Mouse (Mus musculus) induced T-regulatory cell, adult 2 months (primary cell): Measurements from ENCODE around the gene Tex10.
A peak's percentile ranks its signal among the peaks of the same experiment; 100 is the strongest.

Source experiments
- DNase-seq: peaks from one replicate; pipeline ENCODE4 v3.0.0-alpha.2; 2012; ENCODE audit warnings: low read depth

Gene Tex10

GRCm38 (mm10) chr4:48472792-48473650 is at the start of gene Tex10:
TSS of gene Tex10 (minus strand) at chr4:48473459.
- peak; percentile 94 for DNase-seq

GRCm38 (mm10) chr4:48510861-48511260 is 37.6 kb upstream of the Tex10 start:
- DNase-seq = no peak

- no peak for DNase-seq
Measured at GRCm38 (mm10) chr4:48492510-48492909, 19.3 kb upstream of the Tex10 start.

GRCm38 (mm10) chr4:48491290-48491743 is 18.1 kb upstream of the Tex10 start:
- no peak for DNase-seq

- no peak for DNase-seq
Measured at GRCm38 (mm10) chr4:48488916-48489315, 15.7 kb upstream of the Tex10 start.

GRCm38 (mm10) chr4:48481287-48481686 is 8.0 kb upstream of the Tex10 start:
- DNase-seq = no peak

- DNase-seq = no peak
Measured at GRCm38 (mm10) chr4:48473651-48474011, 372 bp upstream of the Tex10 start.

- DNase-seq = peak; percentile 51
Measured at GRCm38 (mm10) chr4:48472052-48472791, 1.0 kb downstream of the Tex10 start.

- peak; percentile 48 for DNase-seq
Measured at GRCm38 (mm10) chr4:48470977-48471376, 2.3 kb downstream of the Tex10 start.

- DNase-seq = no peak
Measured at GRCm38 (mm10) chr4:48461060-48461459, 12.2 kb downstream of the Tex10 start.

GRCm38 (mm10) chr4:48458436-48458835 is 14.8 kb downstream of the Tex10 start:
- no peak for DNase-seq

- no peak for DNase-seq
Measured at GRCm38 (mm10) chr4:48454106-48454773, 19.0 kb downstream of the Tex10 start.

GRCm38 (mm10) chr4:48428054-48428453 is 45.2 kb downstream of the Tex10 start:
- DNase-seq = no peak

- no peak for DNase-seq
Measured at GRCm38 (mm10) chr4:48427413-48427812, 45.8 kb downstream of the Tex10 start.

- no peak for DNase-seq
Measured at GRCm38 (mm10) chr4:48423738-48424137, 49.5 kb downstream of the Tex10 start.

- DNase-seq = no peak
Measured at GRCm38 (mm10) chr4:48422633-48423032, 50.6 kb downstream of the Tex10 start.

GRCm38 (mm10) chr4:48418831-48419468 is 54.3 kb downstream of the Tex10 start:
- no peak for DNase-seq

- DNase-seq = no peak
Measured at GRCm38 (mm10) chr4:48415838-48416335, 57.4 kb downstream of the Tex10 start.

- no peak for DNase-seq
Measured at GRCm38 (mm10) chr4:48413473-48413872, 59.8 kb downstream of the Tex10 start.

- peak; percentile 74 for DNase-seq
Measured at GRCm38 (mm10) chr4:48407350-48408039, 65.8 kb downstream of the Tex10 start.
